In genomic region chr12:111386642-111387120, GRCm38 (mm10) we compare ENCODE assay signal across 9 mouse cellular contexts. TPM values are rescaled to one million over a fixed set of nuclear protein-coding genes. Genes with fewer than 3 reads are reported as not detected.
DNase-seq lines count a peak whose midpoint lies in the region; ATAC-seq lines count a peak whose summit lies in the region.
"Had no signal": no experiment of that assay in that cellular context is flagged by ENCODE, and none has a peak within 500 bp of the region (broad histone marks: within the 10 kb centered on the region; RNA-seq: fewer than 3 reads in every experiment).

No protein-coding gene starts in this region.

- peaks cover 10% of the 10 kb centered on the region for H3K4me1 ChIP-seq in intestine, embryonic 16.5 days (ENCODE audit: control insufficient read depth, insufficient read depth, low read length)
- peaks cover 7% of the 10 kb centered on the region; the same call in 1 of the 2 replicates for H3K4me1 ChIP-seq in liver, embryonic 15.5 days (replicated peaks)
- H3K4me1 ChIP-seq: hindbrain, embryonic 13.5 days had no signal

- H3K9me3 ChIP-seq in intestine, embryonic 16.5 days (ENCODE audit: control insufficient read depth, low read length) = no peaks in the 10 kb centered on the region
- no peaks in the 10 kb centered on the region for H3K9me3 ChIP-seq in liver, embryonic 15.5 days (replicated peaks)
- H3K9me3 ChIP-seq: hindbrain, embryonic 13.5 days had no signal

- 0 out of 2 replicates have a peak overlapping the region, but pooled peaks have one; percentile 5 for H3K4me2 ChIP-seq in intestine, embryonic 16.5 days (ENCODE audit: low read depth, low read length)
- no peak overlapping the region for H3K4me2 ChIP-seq in liver, embryonic 15.5 days
- H3K4me2 ChIP-seq: hindbrain, embryonic 13.5 days had no signal

- peak overlapping the region; percentile 60 for H3K27ac ChIP-seq in intestine, embryonic 16.5 days (ENCODE audit: low read length)
- H3K27ac ChIP-seq in liver, embryonic 15.5 days (replicated peaks) = no peak overlapping the region
- H3K27ac ChIP-seq: hindbrain, embryonic 13.5 days had no signal

- no peaks in the 10 kb centered on the region for H3K36me3 ChIP-seq in intestine, embryonic 16.5 days (ENCODE audit: control insufficient read depth, insufficient read depth, low read length)
- H3K36me3 ChIP-seq in liver, embryonic 15.5 days (replicated peaks) = no peaks in the 10 kb centered on the region
- H3K36me3 ChIP-seq: hindbrain, embryonic 13.5 days had no signal

- no peaks in the 10 kb centered on the region for H3K27me3 ChIP-seq in intestine, embryonic 16.5 days (replicated peaks; ENCODE audit: control insufficient read depth, insufficient read depth, low read length)
- peaks cover 19% of the 10 kb centered on the region for H3K27me3 ChIP-seq in liver, embryonic 15.5 days

- WGBS in intestine, embryonic 16.5 days = 29% methylated on average over 8 of the region's 8 CpGs
- WGBS in liver, embryonic 15.5 days (ENCODE audit: insufficient replicate concordance) = 29% methylated on average over 8 of the region's 8 CpGs

- peak overlapping the region; percentile 6; the same call in 1 of the 2 replicates for H3K9ac ChIP-seq in intestine, embryonic 16.5 days (ENCODE audit: low read depth, low read length)
- H3K9ac ChIP-seq in liver, embryonic 15.5 days = no peak overlapping the region
- H3K9ac ChIP-seq: hindbrain, embryonic 13.5 days had no signal

- peak; percentile 76 for DNase-seq in 416B (ENCODE audit: low read depth)
- DNase-seq in left cerebral cortex, adult 18-20 months (ENCODE audit: low spot score in 2 of 2) = no peak
- no peak for DNase-seq in retina, postnatal 1 day
- DNase-seq in frontal cortex, postnatal 25 days (ENCODE audit: low spot score in 2 of 2) = no peak

- peak; percentile 50; the same call in 1 of the 2 replicates for ATAC-seq in common myeloid progenitor, adult 5-6 weeks (replicated peaks; ENCODE audit: low read depth, poor library complexity, severe bottlenecking)
- peak; percentile 94 for ATAC-seq in intestine, embryonic 16.5 days
- peak; percentile 73 for ATAC-seq in liver, embryonic 15.5 days (ENCODE audit: insufficient read depth)
- ATAC-seq in megakaryocyte progenitor cell, adult 5-6 weeks (replicated peaks; ENCODE audit: poor library complexity) = no peak

- no peak overlapping the region for H3K4me3 ChIP-seq in intestine, embryonic 16.5 days (ENCODE audit: low read length)
- no peak overlapping the region for H3K4me3 ChIP-seq in liver, embryonic 15.5 days (replicated peaks)
- H3K4me3 ChIP-seq: hindbrain, embryonic 13.5 days had no signal

RNA-seq across cellular contexts. Expression of gene Cdc42bpb, which starts 9.2 kb away (rescaled TPM):
- 2.0 and 2.4 TPM in 2 replicates for total RNA-seq in common myeloid progenitor, adult 5-6 weeks (2017)
- polyA plus RNA-seq in intestine, embryonic 16.5 days (2015; fragmentation: Nextera tagmentation; extraction: Ambion mirVana) = 30.1 and 32.5 TPM in 2 replicates
- polyA plus RNA-seq in liver, embryonic 15.5 days (2015; fragmentation: Nextera tagmentation; extraction: Ambion mirVana) = 6.6 and 9.4 TPM in 2 replicates
- 100 to 1,000 TPM; 130 to 138 TPM for total RNA-seq in left cerebral cortex, adult 18-20 months (2021)
- 1.5 and 5.4 TPM in 2 replicates for total RNA-seq in megakaryocyte progenitor cell, adult 5-6 weeks (2015)
- total RNA-seq in megakaryocyte progenitor cell, adult 5-6 weeks (2017) = 2.9 and 5.2 TPM in 2 replicates

RNA-seq across cellular contexts. Expression of gene Lbhd2, which starts 19.9 kb away (rescaled TPM):
- not detected in 2 replicates for total RNA-seq in common myeloid progenitor, adult 5-6 weeks (2017)
- 1.2 TPM in 2 replicates for polyA plus RNA-seq in intestine, embryonic 16.5 days (2015; fragmentation: Nextera tagmentation; extraction: Ambion mirVana)
- not detected in 2 replicates for polyA plus RNA-seq in liver, embryonic 15.5 days (2015; fragmentation: Nextera tagmentation; extraction: Ambion mirVana)
- total RNA-seq in left cerebral cortex, adult 18-20 months (2021) = 1 to 10 TPM; 2.2 to 3.7 TPM
- 0.30 TPM in 1 of 2 replicates, not detected in the other for total RNA-seq in megakaryocyte progenitor cell, adult 5-6 weeks (2015)
- not detected in 2 replicates for total RNA-seq in megakaryocyte progenitor cell, adult 5-6 weeks (2017)

RNA-seq across cellular contexts. Expression of gene Exoc3l4, which starts 30.1 kb away (rescaled TPM):
- total RNA-seq in common myeloid progenitor, adult 5-6 weeks (2017) = 0.32 TPM in 1 of 2 replicates, not detected in the other
- 20.4 and 29.1 TPM in 2 replicates for polyA plus RNA-seq in intestine, embryonic 16.5 days (2015; fragmentation: Nextera tagmentation; extraction: Ambion mirVana)
- polyA plus RNA-seq in liver, embryonic 15.5 days (2015; fragmentation: Nextera tagmentation; extraction: Ambion mirVana) = 22.5 and 23.5 TPM in 2 replicates
- 1 to 10 TPM; 2.2 to 2.7 TPM for total RNA-seq in left cerebral cortex, adult 18-20 months (2021)
- 0.42 and 1.1 TPM in 2 replicates for total RNA-seq in megakaryocyte progenitor cell, adult 5-6 weeks (2015)
- not detected in 2 replicates for total RNA-seq in megakaryocyte progenitor cell, adult 5-6 weeks (2017)

RNA-seq across cellular contexts. Expression of gene Tnfaip2, which starts 55.6 kb away (rescaled TPM):
- total RNA-seq in common myeloid progenitor, adult 5-6 weeks (2017) = 60.2 and 79.0 TPM in 2 replicates
- polyA plus RNA-seq in intestine, embryonic 16.5 days (2015; fragmentation: Nextera tagmentation; extraction: Ambion mirVana) = 2.7 and 3.5 TPM in 2 replicates
- polyA plus RNA-seq in liver, embryonic 15.5 days (2015; fragmentation: Nextera tagmentation; extraction: Ambion mirVana) = 70.3 and 79.5 TPM in 2 replicates
- 1 to 10 TPM in 1 of 2 experiments, under 1 TPM in 1; 0.51 to 1.0 TPM for total RNA-seq in left cerebral cortex, adult 18-20 months (2021)
- total RNA-seq in megakaryocyte progenitor cell, adult 5-6 weeks (2015) = 18.3 and 20.9 TPM in 2 replicates
- total RNA-seq in megakaryocyte progenitor cell, adult 5-6 weeks (2017) = 31.1 and 67.8 TPM in 2 replicates

Comparison
In these comparisons a context has a peak if more than half of its experiments do, and no peak if none do; other contexts are left out.
1. RNA of gene Cdc42bpb, which starts 9.2 kb away (total RNA-seq): 130 to 138 TPM in left cerebral cortex, adult 18-20 months; 1.5 to 5.4 TPM in megakaryocyte progenitor cell, adult 5-6 weeks and 2.0 to 2.4 TPM in common myeloid progenitor, adult 5-6 weeks; every median in the first group is over 10 times any median in the second.